Mouse (Mus musculus) regulatory T cell (primary cell): ENCODE results near the gene Vmn1r77.
"Not testable (repeated sequence)": the region's sequence is repeated elsewhere in the genome, so short reads cannot be mapped to it uniquely, and the experiment has no call there.

Source experiments
- in situ Hi-C: fragments of 300-600 bp; cut with MboI, MseI; formaldehyde crosslinking; loops from one replicate; pipeline ENCODE4 v1.15.1; 2025; ENCODE audit warnings: high pct_unique_total_duplicates

The Vmn1r77 gene

GRCm38 (mm10) chr7:12036452-12036851 is at the start of gene Vmn1r77:
TSS of gene Vmn1r77 (plus strand) at chr7:12036752.
- in situ Hi-C loops = not testable (repeated sequence)

GRCm38 (mm10) chr7:12011491-12011890 is 25.1 kb upstream of the Vmn1r77 start:
- in situ Hi-C loops = not testable (repeated sequence)

- in situ Hi-C loops = not testable (repeated sequence)
Measured at GRCm38 (mm10) chr7:12012392-12012791, 24.2 kb upstream of the Vmn1r77 start.

GRCm38 (mm10) chr7:12013106-12013505 is 23.4 kb upstream of the Vmn1r77 start:
- in situ Hi-C loops = no loop called here

GRCm38 (mm10) chr7:12017829-12018228 is 18.7 kb upstream of the Vmn1r77 start:
- in situ Hi-C loops = not testable (repeated sequence)

- in situ Hi-C loops = no loop called here
Measured at GRCm38 (mm10) chr7:12040664-12041063, 4.1 kb downstream of the Vmn1r77 start.
